Mouse (Mus musculus) limb, embryonic 13.5 days (tissue): ENCODE measurements at regions not wholly inside any gene's neighbourhood (a gene's known extent, or its start where the extent isn't known, plus 50 kb on each side); places are given as distances from the start of the nearest gene placed in this dataset.
"Not testable (repeated sequence)": the region's sequence is repeated elsewhere in the genome, so short reads cannot be mapped to it uniquely, and the experiment has no call there.

Experiments used
- ATAC-seq: fragments of 200-750 bp; cut with Nextera tagmentation; 2 replicates; pipeline ENCODE4 v1.8.0; 2017; ENCODE audit warnings: low read depth, moderate number of reproducible peaks, moderate TSS enrichment; ENCODE audit not compliant: low FRiP score
- H3K27ac ChIP-seq: fragments of 300-500 bp; sonication (generic); 2 replicates; pipeline ENCODE4 v1.5.1; 2015; ENCODE audit warnings: inconsistent platforms, mild to moderate bottlenecking, moderate library complexity
- H3K27me3 ChIP-seq: fragments of 300-500 bp; sonication (generic); 2 replicates; pipeline ENCODE4 v1.6.1; 2015; ENCODE audit warnings: mild to moderate bottlenecking, inconsistent platforms
- H3K36me3 ChIP-seq: fragments of 300-500 bp; sonication (generic); 2 replicates; pipeline ENCODE4 v1.6.1; 2015; ENCODE audit warnings: inconsistent platforms, mild to moderate bottlenecking, moderate library complexity
- H3K4me1 ChIP-seq: fragments of 300-500 bp; sonication (generic); 2 replicates; pipeline ENCODE4 v1.6.1; 2015; ENCODE audit warnings: inconsistent platforms
- H3K4me2 ChIP-seq: fragments of 300-500 bp; sonication (generic); replicated peaks from 2 replicates; pipeline ENCODE4 v1.6.1; 2015; ENCODE audit warnings: inconsistent platforms, mild to moderate bottlenecking, moderate library complexity
- H3K4me3 ChIP-seq: fragments of 300-500 bp; sonication (generic); 2 replicates; pipeline ENCODE4 v1.5.1; 2015; ENCODE audit warnings: moderate library complexity, mild to moderate bottlenecking, inconsistent platforms
- H3K9ac ChIP-seq: fragments of 300-500 bp; sonication (generic); 2 replicates; pipeline ENCODE4 v1.6.1; 2015; ENCODE audit warnings: mild to moderate bottlenecking, inconsistent platforms
- H3K9me3 ChIP-seq: fragments of 300-500 bp; sonication (generic); 2 replicates; pipeline ENCODE4 v1.6.1; 2016; ENCODE audit warnings: inconsistent platforms
- WGBS: fragments of 180-500 bp; shearing (Covaris S2); methylation state at CpG from one replicate; pipeline ENCODE4 v1.1.7; 2015; 5-methylcytosine and 5-hydroxymethylcytosine counted together

- no peak overlapping the region for H3K9ac ChIP-seq
- H3K4me2 ChIP-seq: no peak overlapping the region
- no peaks in the 10 kb centered on the region for H3K36me3 ChIP-seq
- H3K4me1 ChIP-seq: no peaks in the 10 kb centered on the region
- H3K27ac ChIP-seq: no peak overlapping the region
- no peaks in the 10 kb centered on the region for H3K9me3 ChIP-seq
- no peak overlapping the region for H3K4me3 ChIP-seq
- 79% methylated on average over 2 of the region's 2 CpGs for WGBS
- no peak for ATAC-seq
- H3K27me3 ChIP-seq: no peaks in the 10 kb centered on the region
These were observed 130.0 kb upstream of the Gm9972 start for GRCm38 (mm10) chr11:42905561-42905960.

GRCm38 (mm10) chr11:42906020-42906419, 129.5 kb upstream of the Gm9972 start:
- WGBS: 87% methylated on average over 3 of the region's 3 CpGs
- Histone ChIP-seq H3K9ac (no peak overlapping the region), H3K9me3 (no peaks in the 10 kb centered on the region), H3K4me3 (no peak overlapping the region), H3K27ac (no peak overlapping the region), H3K4me2 (no peak overlapping the region), H3K4me1 (no peaks in the 10 kb centered on the region), H3K36me3 (no peaks in the 10 kb centered on the region), H3K27me3 (no peaks in the 10 kb centered on the region)
- ATAC-seq: no peak

- no peak overlapping the region for H3K27ac ChIP-seq
- H3K4me2 ChIP-seq: no peak overlapping the region
- no peaks in the 10 kb centered on the region for H3K4me1 ChIP-seq
- no peak overlapping the region for H3K9ac ChIP-seq
- 44% methylated on average over 2 of the region's 2 CpGs for WGBS
- H3K4me3 ChIP-seq: no peak overlapping the region
- H3K9me3 ChIP-seq: no peaks in the 10 kb centered on the region
- H3K36me3 ChIP-seq: no peaks in the 10 kb centered on the region
- ATAC-seq: no peak
- no peaks in the 10 kb centered on the region for H3K27me3 ChIP-seq
These were observed 118.9 kb upstream of the Gm9972 start for GRCm38 (mm10) chr11:42916421-42917181.

- no peaks in the 10 kb centered on the region for H3K4me1 ChIP-seq
- H3K4me3 ChIP-seq: no peak overlapping the region
- H3K9me3 ChIP-seq: no peaks in the 10 kb centered on the region
- no peak overlapping the region for H3K4me2 ChIP-seq
- no peak for ATAC-seq
- H3K36me3 ChIP-seq: no peaks in the 10 kb centered on the region
- H3K9ac ChIP-seq: no peak overlapping the region
- 95% methylated on average over 1 of the region's 1 CpGs for WGBS
- H3K27me3 ChIP-seq: no peaks in the 10 kb centered on the region
- no peak overlapping the region for H3K27ac ChIP-seq
These were observed 116.3 kb upstream of the Gm9972 start for GRCm38 (mm10) chr11:42919221-42919620.

GRCm38 (mm10) chr11:42927156-42927555, 108.4 kb upstream of the Gm9972 start:
- Histone ChIP-seq H3K9ac (no peak overlapping the region), H3K27me3 (no peaks in the 10 kb centered on the region), H3K9me3 (no peaks in the 10 kb centered on the region), H3K4me1 (no peaks in the 10 kb centered on the region), H3K4me3 (no peak overlapping the region), H3K36me3 (no peaks in the 10 kb centered on the region), H3K4me2 (no peak overlapping the region), H3K27ac (no peak overlapping the region)
- 70% methylated on average over 5 of the region's 5 CpGs for WGBS
- ATAC-seq: no peak

GRCm38 (mm10) chr11:42928916-42929315, 106.6 kb upstream of the Gm9972 start:
- Histone ChIP-seq H3K9me3 (no peaks in the 10 kb centered on the region), H3K4me3 (no peak overlapping the region), H3K27ac (no peak overlapping the region), H3K4me2 (no peak overlapping the region), H3K9ac (no peak overlapping the region), H3K36me3 (no peaks in the 10 kb centered on the region), H3K27me3 (no peaks in the 10 kb centered on the region), H3K4me1 (no peaks in the 10 kb centered on the region)
- WGBS: 71% methylated on average over 3 of the region's 3 CpGs
- no peak for ATAC-seq

- H3K4me3 ChIP-seq, H3K36me3 ChIP-seq, H3K9me3 ChIP-seq, H3K4me1 ChIP-seq, H3K27me3 ChIP-seq, H3K27ac ChIP-seq, H3K4me2 ChIP-seq, H3K9ac ChIP-seq: not testable (repeated sequence)
- 70% methylated on average over 4 of the region's 4 CpGs for WGBS
- peak; percentile 86 for ATAC-seq
These were observed 96.3 kb upstream of the Gm9972 start for GRCm38 (mm10) chr11:42939271-42939670.

GRCm38 (mm10) chr11:42941561-42941960, 94.0 kb upstream of the Gm9972 start:
- WGBS: 77% methylated on average over 3 of the region's 3 CpGs
- no peaks in the 10 kb centered on the region for H3K27me3 ChIP-seq
- no peak overlapping the region for H3K4me2 ChIP-seq
- H3K27ac ChIP-seq: no peak overlapping the region
- H3K9ac ChIP-seq: no peak overlapping the region
- no peak for ATAC-seq
- no peaks in the 10 kb centered on the region for H3K9me3 ChIP-seq
- no peaks in the 10 kb centered on the region for H3K36me3 ChIP-seq
- H3K4me3 ChIP-seq: no peak overlapping the region
- H3K4me1 ChIP-seq: no peaks in the 10 kb centered on the region

GRCm38 (mm10) chr11:42942284-42942683, 93.3 kb upstream of the Gm9972 start:
- Histone ChIP-seq H3K27ac (no peak overlapping the region), H3K4me1 (no peaks in the 10 kb centered on the region), H3K9ac (no peak overlapping the region), H3K4me3 (no peak overlapping the region), H3K36me3 (no peaks in the 10 kb centered on the region), H3K4me2 (no peak overlapping the region), H3K9me3 (no peaks in the 10 kb centered on the region), H3K27me3 (no peaks in the 10 kb centered on the region)
- 54% methylated on average over 3 of the region's 3 CpGs for WGBS
- peak; percentile 52; the same call in 1 of the 2 replicates for ATAC-seq

- no peak for ATAC-seq
- 78% methylated on average over 3 of the region's 3 CpGs for WGBS
- Histone ChIP-seq H3K4me2 (no peak overlapping the region), H3K4me3 (no peak overlapping the region), H3K36me3 (no peaks in the 10 kb centered on the region), H3K9ac (no peak overlapping the region), H3K9me3 (no peaks in the 10 kb centered on the region), H3K27me3 (no peaks in the 10 kb centered on the region), H3K4me1 (no peaks in the 10 kb centered on the region), H3K27ac (no peak overlapping the region)
These were observed 91.0 kb upstream of the Gm9972 start for GRCm38 (mm10) chr11:42944573-42944972.

- Histone ChIP-seq H3K27ac (no peak overlapping the region), H3K4me2 (no peak overlapping the region), H3K27me3 (no peaks in the 10 kb centered on the region), H3K4me3 (no peak overlapping the region), H3K4me1 (0 out of 2 replicates have a peak, but pooled peaks cover 5% of the 10 kb centered on the region), H3K36me3 (no peaks in the 10 kb centered on the region), H3K9ac (no peak overlapping the region), H3K9me3 (no peaks in the 10 kb centered on the region)
- 88% methylated on average over 1 of the region's 1 CpGs for WGBS
- no peak for ATAC-seq
These were observed 85.7 kb upstream of the Gm9972 start for GRCm38 (mm10) chr11:42949823-42950222.

- 32% methylated on average over 5 of the region's 5 CpGs for WGBS
- peak; percentile 66; the same call in 1 of the 2 replicates for ATAC-seq
- Histone ChIP-seq H3K4me2 (no peak overlapping the region), H3K36me3 (no peaks in the 10 kb centered on the region), H3K4me1 (0 out of 2 replicates have a peak, but pooled peaks cover 5% of the 10 kb centered on the region), H3K27me3 (no peaks in the 10 kb centered on the region), H3K4me3 (no peak overlapping the region), H3K27ac (no peak overlapping the region), H3K9me3 (no peaks in the 10 kb centered on the region), H3K9ac (no peak overlapping the region)
These were observed 81.4 kb upstream of the Gm9972 start for GRCm38 (mm10) chr11:42954169-42954568.

- Histone ChIP-seq H3K36me3 (no peaks in the 10 kb centered on the region), H3K9ac (no peak overlapping the region), H3K4me2 (no peak overlapping the region), H3K27me3 (no peaks in the 10 kb centered on the region), H3K9me3 (no peaks in the 10 kb centered on the region), H3K27ac (no peak overlapping the region), H3K4me3 (no peak overlapping the region), H3K4me1 (no peaks in the 10 kb centered on the region)
- no peak for ATAC-seq
- 53% methylated on average over 1 of the region's 1 CpGs for WGBS
These were observed 69.8 kb upstream of the Gm9972 start for GRCm38 (mm10) chr11:42965732-42966131.
